Mouse (Mus musculus) midbrain, embryonic 13.5 days (tissue): ENCODE measurements at regions not wholly inside any gene's neighbourhood (a gene's known extent, or its start where the extent isn't known, plus 50 kb on each side); places are given as distances from the start of the nearest gene placed in this dataset.
A peak's percentile ranks its signal among the peaks of the same experiment; 100 is the strongest.

Source experiments
- ATAC-seq: fragments of 200-750 bp; cut with Nextera tagmentation; 2 replicates; pipeline ENCODE4 v1.8.0; 2017; ENCODE audit warnings: mild to moderate bottlenecking, moderate TSS enrichment, moderate library complexity
- H3K27ac ChIP-seq: fragments of 300-500 bp; sonication (generic); 2 replicates; pipeline ENCODE4 v1.5.1; 2015; ENCODE audit warnings: inconsistent platforms, mild to moderate bottlenecking, moderate library complexity
- H3K27me3 ChIP-seq: fragments of 300-500 bp; sonication (generic); 2 replicates; pipeline ENCODE4 v1.6.1; 2015; ENCODE audit warnings: mild to moderate bottlenecking, inconsistent platforms
- H3K36me3 ChIP-seq: fragments of 300-500 bp; sonication (generic); 2 replicates; pipeline ENCODE4 v1.6.1; 2015; ENCODE audit warnings: mild to moderate bottlenecking, inconsistent platforms
- H3K4me1 ChIP-seq: fragments of 300-500 bp; sonication (generic); replicated peaks from 2 replicates; pipeline ENCODE4 v1.6.1; 2015; ENCODE audit warnings: inconsistent platforms
- H3K4me2 ChIP-seq: fragments of 300-500 bp; sonication (generic); replicated peaks from 2 replicates; pipeline ENCODE4 v1.6.1; 2015; ENCODE audit warnings: moderate library complexity, mild to moderate bottlenecking, inconsistent platforms
- H3K4me3 ChIP-seq: fragments of 300-500 bp; sonication (generic); replicated peaks from 2 replicates; pipeline ENCODE4 v1.5.1; 2015; ENCODE audit warnings: mild to moderate bottlenecking, inconsistent platforms
- H3K9ac ChIP-seq: fragments of 300-500 bp; sonication (generic); replicated peaks from 2 replicates; pipeline ENCODE4 v1.6.1; 2015; ENCODE audit warnings: mild to moderate bottlenecking, inconsistent platforms
- H3K9me3 ChIP-seq: fragments of 300-500 bp; sonication (generic); 2 replicates; pipeline ENCODE4 v1.6.1; 2016; ENCODE audit warnings: mild to moderate bottlenecking, inconsistent platforms
- WGBS: fragments of 180-500 bp; shearing (Covaris S2); methylation state at CpG from one replicate; pipeline ENCODE4 v1.1.7; 2015; 5-methylcytosine and 5-hydroxymethylcytosine counted together

- H3K4me1 ChIP-seq, result no peaks in the 10 kb centered on the region
- H3K4me3 ChIP-seq, result no peak overlapping the region
- WGBS, result 89% methylated on average over 2 of the region's 2 CpGs
- no peak for ATAC-seq
- H3K9me3 ChIP-seq, result no peaks in the 10 kb centered on the region
- no peaks in the 10 kb centered on the region for H3K27me3 ChIP-seq
- H3K9ac ChIP-seq, result no peak overlapping the region
- H3K4me2 ChIP-seq, result no peak overlapping the region
- no peaks in the 10 kb centered on the region for H3K36me3 ChIP-seq
- H3K27ac ChIP-seq, result no peak overlapping the region
These were observed 539.8 kb upstream of the Cdh5 start for GRCm38 (mm10) chr8:103561606-103562005.

DNA sequence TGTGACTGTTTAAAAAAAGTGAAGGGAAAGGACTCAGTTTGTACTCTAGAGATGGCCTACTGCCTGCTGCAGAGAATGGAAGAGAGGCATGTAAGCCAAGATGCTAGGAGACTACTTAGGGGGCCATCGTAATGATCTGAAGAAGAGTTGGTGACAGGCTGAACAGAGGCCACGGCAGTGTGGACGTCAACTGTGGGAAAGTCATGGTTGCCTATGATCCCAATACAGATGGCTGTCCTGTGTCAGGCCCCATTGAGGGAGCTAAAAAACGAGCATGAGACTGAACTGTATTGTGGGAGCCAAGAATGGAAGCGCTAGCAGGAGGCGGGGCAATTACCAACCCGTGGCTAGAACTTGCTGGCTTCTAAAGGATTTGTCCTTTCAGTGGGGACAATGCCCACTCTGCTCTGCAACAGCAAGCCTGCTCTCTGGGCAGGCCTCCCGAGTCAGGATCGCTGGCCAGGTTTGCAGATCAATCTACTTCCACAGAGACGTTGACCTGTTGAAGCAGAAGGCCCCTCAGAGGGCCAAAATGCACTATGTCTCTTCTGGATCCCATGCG lies 530.5 kb upstream of the Cdh5 start:
- no peak overlapping the region for H3K9ac ChIP-seq
- no peaks in the 10 kb centered on the region for H3K27me3 ChIP-seq
- H3K9me3 ChIP-seq, result no peaks in the 10 kb centered on the region
- ATAC-seq, result no peak
- 63% methylated on average over 11 of the region's 11 CpGs for WGBS
- H3K4me3 ChIP-seq, result no peak overlapping the region
- H3K4me1 ChIP-seq, result no peaks in the 10 kb centered on the region
- H3K4me2 ChIP-seq, result no peak overlapping the region
- H3K36me3 ChIP-seq, result no peaks in the 10 kb centered on the region
- H3K27ac ChIP-seq, result no peak overlapping the region

- WGBS, result 95% methylated on average over 3 of the region's 3 CpGs
- Histone ChIP-seq H3K27me3 (no peaks in the 10 kb centered on the region), H3K4me3 (no peak overlapping the region), H3K36me3 (no peaks in the 10 kb centered on the region), H3K27ac (no peak overlapping the region), H3K4me2 (no peak overlapping the region), H3K9me3 (no peaks in the 10 kb centered on the region), H3K9ac (no peak overlapping the region), H3K4me1 (no peaks in the 10 kb centered on the region)
- no peak for ATAC-seq
These were observed 524.3 kb upstream of the Cdh5 start for GRCm38 (mm10) chr8:103577147-103577546.

DNA sequence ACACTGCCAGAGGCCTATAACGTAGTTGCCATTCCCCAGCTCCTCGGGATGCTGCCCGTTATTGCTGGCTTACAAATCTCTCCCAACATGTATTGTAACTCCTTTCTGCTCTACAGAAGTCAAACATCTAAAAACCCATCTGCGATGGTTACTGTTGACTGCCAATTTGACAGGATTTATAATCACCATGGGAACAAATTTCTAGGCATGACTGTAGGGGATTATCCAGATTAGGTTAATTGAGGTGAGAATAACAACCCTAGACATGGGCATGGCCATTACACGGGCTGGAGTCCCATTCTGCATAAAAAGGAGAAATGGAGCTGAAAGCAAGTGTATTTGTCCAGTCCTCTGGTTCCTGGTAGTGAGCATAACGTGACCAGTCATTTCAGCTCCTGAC lies 523.4 kb upstream of the Cdh5 start:
- H3K36me3 ChIP-seq, result no peaks in the 10 kb centered on the region
- H3K4me1 ChIP-seq, result no peaks in the 10 kb centered on the region
- no peak overlapping the region for H3K4me3 ChIP-seq
- ATAC-seq, result no peak; the same call in 1 of the 2 replicates
- 57% methylated on average over 6 of the region's 6 CpGs for WGBS
- no peaks in the 10 kb centered on the region for H3K27me3 ChIP-seq
- no peak overlapping the region for H3K4me2 ChIP-seq
- no peaks in the 10 kb centered on the region for H3K9me3 ChIP-seq
- no peak overlapping the region for H3K27ac ChIP-seq
- no peak overlapping the region for H3K9ac ChIP-seq

DNA sequence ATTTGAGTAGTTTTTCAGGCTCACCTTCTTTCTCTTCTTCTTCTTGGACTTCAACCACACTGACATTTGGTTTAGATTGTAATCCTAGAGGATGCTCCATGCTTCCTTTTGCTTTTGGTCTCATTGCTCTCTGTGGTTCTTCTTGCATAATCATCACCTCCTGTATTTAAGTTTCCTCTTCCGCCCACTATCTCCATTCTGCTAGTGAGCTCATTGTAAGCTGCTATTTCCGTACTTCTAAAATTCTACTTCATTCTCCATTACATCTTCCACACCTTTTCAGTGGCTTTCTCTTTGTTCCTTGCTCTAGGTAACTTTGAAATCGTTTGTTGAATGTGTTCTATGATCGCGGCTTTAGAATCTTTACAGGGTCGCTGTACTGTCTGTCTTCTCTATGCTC lies 493.1 kb upstream of the Cdh5 start:
- Histone ChIP-seq H3K9me3 (no peaks in the 10 kb centered on the region), H3K4me2 (no peak overlapping the region), H3K4me3 (no peak overlapping the region), H3K27me3 (no peaks in the 10 kb centered on the region), H3K4me1 (no peaks in the 10 kb centered on the region), H3K9ac (no peak overlapping the region), H3K36me3 (no peaks in the 10 kb centered on the region), H3K27ac (no peak overlapping the region)
- ATAC-seq, result no peak
- 95% methylated on average over 6 of the region's 6 CpGs for WGBS

GRCm38 (mm10) chr8:103623781-103624434 lies 477.5 kb upstream of the Cdh5 start:
- Histone ChIP-seq H3K36me3 (no peaks in the 10 kb centered on the region), H3K4me3 (no peak overlapping the region), H3K4me2 (no peak overlapping the region), H3K9me3 (0 out of 2 replicates have a peak, but pooled peaks cover 1% of the 10 kb centered on the region), H3K4me1 (peaks cover 18% of the 10 kb centered on the region), H3K9ac (no peak overlapping the region), H3K27ac (peak overlapping the region; percentile 53; the same call in 1 of the 2 replicates), H3K27me3 (no peaks in the 10 kb centered on the region)
- 24% methylated on average over 3 of the region's 3 CpGs for WGBS
- ATAC-seq, result peak; percentile 95

- no peak overlapping the region for H3K4me3 ChIP-seq
- peaks cover 18% of the 10 kb centered on the region for H3K4me1 ChIP-seq
- no peaks in the 10 kb centered on the region for H3K9me3 ChIP-seq
- H3K27me3 ChIP-seq, result no peaks in the 10 kb centered on the region
- no peaks in the 10 kb centered on the region for H3K36me3 ChIP-seq
- no peak overlapping the region for H3K4me2 ChIP-seq
- 80% methylated on average over 7 of the region's 7 CpGs for WGBS
- ATAC-seq, result no peak
- no peak overlapping the region for H3K27ac ChIP-seq
- no peak overlapping the region for H3K9ac ChIP-seq
These were observed 476.1 kb upstream of the Cdh5 start for GRCm38 (mm10) chr8:103625166-103625890.

DNA sequence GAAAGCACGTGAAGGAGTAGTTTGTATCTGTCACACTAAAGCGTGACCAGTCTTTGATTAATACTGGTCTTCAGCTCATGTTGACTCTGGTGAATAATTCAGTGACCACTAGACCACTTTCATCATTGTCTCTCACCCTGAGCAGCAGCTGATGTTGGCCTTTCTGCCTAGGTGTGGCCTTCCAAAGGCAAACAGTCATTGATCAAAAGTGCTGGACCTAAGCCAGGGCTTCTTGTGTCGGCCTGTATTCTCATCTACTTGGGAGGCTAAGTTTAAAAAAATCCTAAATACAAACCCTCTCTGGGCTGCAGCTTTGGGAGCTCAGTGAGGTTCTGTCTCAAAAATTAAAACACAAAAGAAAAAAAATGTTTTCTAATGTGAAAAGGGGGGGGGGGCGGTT lies 475.0 kb upstream of the Cdh5 start:
- peaks cover 18% of the 10 kb centered on the region for H3K4me1 ChIP-seq
- no peaks in the 10 kb centered on the region for H3K27me3 ChIP-seq
- H3K9me3 ChIP-seq, result no peaks in the 10 kb centered on the region
- H3K9ac ChIP-seq, result no peak overlapping the region
- H3K4me3 ChIP-seq, result no peak overlapping the region
- no peaks in the 10 kb centered on the region for H3K36me3 ChIP-seq
- no peak overlapping the region for H3K4me2 ChIP-seq
- no peak for ATAC-seq
- no peak overlapping the region for H3K27ac ChIP-seq
- WGBS, result 65% methylated on average over 4 of the region's 4 CpGs

- Histone ChIP-seq H3K9me3 (no peaks in the 10 kb centered on the region), H3K9ac (no peak overlapping the region), H3K4me3 (no peak overlapping the region), H3K36me3 (no peaks in the 10 kb centered on the region), H3K27ac (no peak overlapping the region), H3K27me3 (no peaks in the 10 kb centered on the region), H3K4me2 (no peak overlapping the region), H3K4me1 (no peaks in the 10 kb centered on the region)
- WGBS, result 89% methylated on average over 6 of the region's 6 CpGs
- no peak for ATAC-seq
These were observed 468.9 kb upstream of the Cdh5 start for GRCm38 (mm10) chr8:103632543-103632942.

DNA sequence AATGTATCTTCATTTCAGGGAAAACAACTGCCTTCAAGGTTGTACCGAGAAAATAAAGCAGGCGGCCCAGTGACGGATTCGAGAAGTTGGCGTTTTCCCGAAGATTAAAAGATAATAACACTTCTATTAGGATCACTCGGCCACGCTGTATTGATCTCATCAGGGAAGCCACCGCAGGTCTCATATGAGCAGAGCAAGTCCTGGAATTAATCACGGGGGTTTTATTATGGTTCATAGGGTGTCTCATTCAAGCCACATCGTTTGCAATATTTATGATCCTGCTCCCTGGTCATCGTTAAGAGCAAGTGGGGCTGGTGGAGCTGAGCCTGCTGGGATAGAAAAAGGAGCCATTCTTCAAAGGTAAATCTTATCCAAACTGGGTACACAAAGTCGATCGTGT lies 466.5 kb upstream of the Cdh5 start:
- Histone ChIP-seq H3K27ac (no peak overlapping the region), H3K4me2 (no peak overlapping the region), H3K27me3 (no peaks in the 10 kb centered on the region), H3K4me1 (no peaks in the 10 kb centered on the region), H3K4me3 (no peak overlapping the region), H3K9me3 (no peaks in the 10 kb centered on the region), H3K36me3 (no peaks in the 10 kb centered on the region), H3K9ac (no peak overlapping the region)
- 58% methylated on average over 14 of the region's 14 CpGs for WGBS
- peak; percentile 65; the same call in 1 of the 2 replicates for ATAC-seq

DNA sequence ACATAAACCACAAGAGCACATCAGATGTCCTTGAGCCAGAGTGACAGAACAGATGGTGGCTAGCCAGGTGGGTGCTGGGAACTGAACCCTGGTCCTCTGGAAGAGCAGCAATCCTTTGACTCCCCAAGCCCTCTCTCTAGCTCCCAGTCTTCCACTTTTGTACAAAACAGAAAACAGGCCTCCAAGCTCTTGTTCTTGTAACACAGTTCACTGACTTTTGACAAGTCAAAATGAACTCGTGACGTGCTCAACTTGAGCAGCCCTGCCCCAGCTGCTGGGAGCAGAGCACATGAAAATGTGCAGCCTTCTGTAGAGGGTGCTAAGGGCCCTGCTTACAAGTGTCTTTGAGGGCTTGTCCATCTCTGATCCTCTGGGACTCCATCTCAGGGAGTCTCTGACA lies 457.8 kb upstream of the Cdh5 start:
- Histone ChIP-seq H3K9me3 (no peaks in the 10 kb centered on the region), H3K4me1 (no peaks in the 10 kb centered on the region), H3K4me2 (no peak overlapping the region), H3K36me3 (no peaks in the 10 kb centered on the region), H3K27me3 (no peaks in the 10 kb centered on the region), H3K9ac (no peak overlapping the region), H3K27ac (no peak overlapping the region), H3K4me3 (no peak overlapping the region)
- no peak for ATAC-seq
- 97% methylated on average over 2 of the region's 2 CpGs for WGBS

DNA sequence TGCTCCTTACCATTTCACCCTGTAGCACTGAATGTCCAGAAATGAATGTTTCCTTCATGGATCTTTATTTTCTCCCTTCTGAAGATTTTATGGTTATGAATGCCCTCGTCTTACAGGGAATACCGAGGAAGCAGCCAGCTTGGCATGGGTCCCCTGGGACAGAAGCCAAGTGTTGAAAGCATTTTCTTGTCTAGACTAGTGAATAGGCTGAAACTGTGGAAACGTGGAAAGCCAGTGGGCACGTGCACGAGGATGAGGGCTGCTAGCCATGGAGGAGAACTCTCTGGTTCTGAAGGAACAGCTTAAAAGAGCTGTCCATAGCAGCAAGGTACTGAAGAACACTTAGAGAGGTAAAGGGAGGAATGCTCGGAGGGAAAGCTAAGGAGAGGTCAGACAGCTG lies 457.3 kb upstream of the Cdh5 start:
- no peak overlapping the region for H3K9ac ChIP-seq
- H3K4me1 ChIP-seq, result no peaks in the 10 kb centered on the region
- no peak overlapping the region for H3K4me3 ChIP-seq
- no peaks in the 10 kb centered on the region for H3K36me3 ChIP-seq
- no peak overlapping the region for H3K4me2 ChIP-seq
- H3K9me3 ChIP-seq, result no peaks in the 10 kb centered on the region
- ATAC-seq, result no peak
- no peaks in the 10 kb centered on the region for H3K27me3 ChIP-seq
- WGBS, result 80% methylated on average over 6 of the region's 6 CpGs
- H3K27ac ChIP-seq, result no peak overlapping the region
